Mouse (Mus musculus) layer of hippocampus, postnatal 14 days (tissue): ENCODE measurements around the gene Nfkbie. TPM values are rescaled to one million over a fixed set of nuclear protein-coding genes. Genes with fewer than 3 reads are reported as not detected.

ENCODE experiments used
- DNase-seq, 2 experiments: peaks; one replicate each; pipeline ENCODE4 v3.0.0; 2021 to 2022; ENCODE audit warnings: low spot score in 2 of 2, mixed read lengths in 1 of 2
- total RNA-seq, 2 experiments: library from RNA; stranded (reverse); gene quantifications; 2 replicates each; pipeline ENCODE4 v1.2.3; 2021

The Nfkbie gene
- total RNA-seq, 2 experiments from 2014 or later, result 3.4 to 3.6 TPM

DNA sequence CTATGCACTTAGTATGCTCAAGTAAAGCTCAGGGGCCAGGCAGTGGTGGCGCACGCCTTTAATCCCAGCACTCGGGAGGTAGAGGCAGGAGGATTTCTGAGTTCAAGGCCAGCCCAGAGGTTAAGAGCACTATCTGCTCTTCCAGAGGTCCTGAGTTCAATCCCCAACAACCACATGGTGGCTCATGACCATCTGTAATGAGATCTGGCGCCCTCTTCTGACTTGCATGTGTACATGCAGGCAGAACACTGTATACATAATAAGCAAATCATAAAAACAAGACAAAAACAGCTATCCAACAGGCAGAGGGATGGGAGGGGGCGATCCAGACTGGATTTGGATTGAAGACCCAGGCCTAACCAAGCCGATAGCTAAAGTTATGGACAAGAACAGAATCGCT, 23.3 kb downstream of the Nfkbie start:
- DNase-seq, result no peak

DNA sequence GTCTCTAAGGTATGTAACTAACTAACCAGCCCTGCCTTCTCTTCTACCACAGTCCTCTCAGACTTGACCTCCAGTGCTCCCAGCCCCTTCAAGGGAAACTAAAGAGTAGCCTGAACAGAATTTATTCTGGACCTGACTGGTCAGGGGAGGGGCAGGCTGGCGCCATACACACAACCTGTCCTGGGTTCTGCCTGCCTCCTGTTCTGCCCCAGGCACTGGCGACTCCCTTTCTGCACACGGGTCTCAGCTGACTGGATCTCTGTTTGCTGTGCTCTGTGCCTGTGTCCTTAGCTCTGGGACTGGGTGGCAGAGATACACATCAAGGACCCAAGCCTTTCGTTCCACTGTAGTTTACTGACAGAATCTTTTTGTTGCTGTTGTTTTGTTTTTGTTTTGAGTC, 24.1 kb downstream of the Nfkbie start:
- no peak for DNase-seq

DNA sequence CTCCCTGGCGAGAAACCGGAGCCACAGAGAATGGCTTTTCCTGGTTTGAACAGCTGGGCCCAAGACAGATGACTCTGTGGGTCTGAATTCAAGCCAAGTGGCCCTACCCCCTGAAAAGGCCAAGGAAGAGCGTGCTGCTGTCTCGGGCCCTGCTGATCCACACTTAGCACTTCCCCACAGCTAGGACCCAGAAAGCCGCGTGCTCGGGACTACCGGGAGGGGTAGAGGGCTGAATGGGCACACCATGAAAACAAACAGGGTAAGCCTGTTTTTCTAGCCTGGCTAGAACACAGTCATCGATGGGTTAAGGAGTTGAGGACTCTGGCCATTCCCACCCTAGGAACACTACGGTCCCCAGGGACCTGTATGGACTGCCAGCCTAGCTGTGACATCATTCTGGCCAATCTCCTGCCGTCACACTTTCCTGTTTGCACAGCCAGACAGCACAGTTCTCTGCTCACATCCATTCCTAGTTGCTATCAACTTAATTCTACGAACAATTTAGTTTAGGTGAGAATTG, 25.5 kb downstream of the Nfkbie start:
- no peak for DNase-seq

DNA sequence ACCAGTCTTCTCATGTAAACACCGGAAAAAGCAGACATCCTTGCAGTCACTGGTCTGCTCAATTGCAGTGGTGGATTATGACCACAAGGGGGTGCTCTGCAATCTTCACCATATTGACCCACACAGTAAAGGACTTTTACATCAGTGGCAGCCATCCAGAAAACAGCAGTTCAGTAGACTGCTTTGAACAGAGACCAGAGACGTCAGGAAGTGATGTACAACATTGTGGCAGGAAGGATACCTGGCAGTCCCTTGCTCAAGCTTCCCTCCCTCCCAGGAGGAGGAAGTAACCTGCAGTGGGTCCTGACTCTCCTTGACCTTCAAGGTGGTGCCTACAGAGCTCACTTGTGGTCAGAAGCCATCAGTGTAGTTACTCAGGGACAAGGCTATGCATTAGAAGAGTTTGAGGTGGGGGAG, 26.1 kb downstream of the Nfkbie start:
- peak in 1 of 2 experiments; percentile 75 for DNase-seq

DNA sequence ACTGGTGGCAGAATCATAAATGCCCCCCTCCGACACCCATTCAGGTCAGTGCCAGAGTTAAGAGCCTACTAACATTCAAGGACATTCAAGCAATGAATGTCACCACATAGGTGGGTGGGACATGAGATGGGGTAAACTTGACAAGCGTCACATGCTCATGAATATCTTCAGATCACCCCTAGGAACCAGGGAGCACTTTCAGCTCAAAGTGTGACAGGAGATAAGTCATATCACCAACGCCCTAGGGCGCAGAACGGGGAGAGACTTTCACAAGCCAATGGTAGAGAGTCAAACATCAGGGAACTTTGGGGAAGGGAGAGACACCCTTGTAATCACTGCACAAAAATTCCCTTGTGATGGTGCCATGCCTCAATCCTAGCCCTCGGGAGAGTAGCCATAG, 26.7 kb downstream of the Nfkbie start:
- DNase-seq, result no peak

DNA sequence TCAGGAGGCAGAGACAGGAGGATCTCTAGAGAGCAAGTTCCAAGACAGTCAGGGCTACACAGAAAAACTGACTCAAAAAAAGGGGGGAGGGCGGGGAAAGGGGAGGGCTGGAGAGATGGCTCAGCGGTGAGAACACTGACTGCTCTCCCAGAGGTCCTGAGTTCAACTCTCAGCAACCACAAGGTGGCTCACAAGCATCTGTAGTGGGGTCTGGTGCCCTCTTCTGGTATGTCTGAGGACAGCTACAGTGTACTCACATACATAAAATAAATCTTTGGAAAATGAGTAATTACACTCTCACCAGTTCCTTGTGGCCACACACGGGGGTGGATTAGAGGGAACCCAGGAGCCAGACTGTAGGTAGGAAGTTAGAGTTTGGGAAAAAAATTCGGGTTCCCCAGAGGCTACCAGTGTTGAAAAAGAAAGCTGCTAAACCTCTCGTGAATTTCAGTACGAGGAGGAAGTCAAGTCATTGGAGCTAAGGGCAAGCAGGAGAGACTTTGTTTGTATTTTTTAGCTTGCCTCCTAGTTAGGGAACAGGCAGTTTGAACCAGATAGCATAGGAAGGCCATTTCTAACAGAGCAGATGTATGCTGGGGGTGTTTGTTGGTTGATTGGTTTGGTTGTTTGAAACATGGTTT, 27.3 kb downstream of the Nfkbie start:
- no peak for DNase-seq

DNA sequence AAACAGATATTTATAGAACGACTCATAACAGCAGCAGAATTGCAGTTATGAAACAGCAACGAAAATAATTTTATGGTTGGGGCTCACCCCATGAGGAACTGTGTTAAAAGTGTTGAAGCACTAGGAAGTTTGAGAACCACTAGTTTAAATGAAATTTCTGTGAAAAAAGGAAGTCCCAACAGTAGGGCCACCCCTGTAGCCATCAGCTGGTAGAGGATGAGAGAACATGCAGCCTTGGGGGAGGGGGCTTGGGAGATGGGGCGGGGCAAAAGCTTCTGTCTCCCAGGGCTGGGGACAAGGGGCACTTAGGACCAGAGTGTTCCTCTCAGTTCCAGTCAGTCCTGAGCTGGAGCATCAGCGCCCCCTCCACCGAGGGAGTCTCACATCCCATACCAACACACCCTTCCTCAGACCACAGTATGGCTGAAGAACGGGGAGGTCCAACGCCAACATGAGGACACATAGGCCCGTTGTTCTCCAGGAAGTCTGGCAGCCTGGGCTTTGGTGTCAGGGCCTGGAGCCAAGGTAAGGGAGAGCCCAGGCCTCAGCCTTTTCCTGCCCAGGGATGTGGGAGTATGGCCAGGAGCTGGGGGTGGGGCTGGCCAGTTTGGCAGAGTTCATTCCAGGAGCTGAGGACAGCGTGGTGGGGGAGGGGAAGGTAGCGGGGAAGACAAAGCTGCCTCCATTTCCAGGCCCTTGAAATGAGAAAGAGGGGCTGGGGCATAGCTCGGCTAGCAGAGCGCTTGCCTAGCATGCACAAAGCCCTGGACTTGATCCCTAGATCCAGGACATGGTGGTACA, 28.8 kb downstream of the Nfkbie start:
- peak; percentile 75 to 84 for DNase-seq

DNA sequence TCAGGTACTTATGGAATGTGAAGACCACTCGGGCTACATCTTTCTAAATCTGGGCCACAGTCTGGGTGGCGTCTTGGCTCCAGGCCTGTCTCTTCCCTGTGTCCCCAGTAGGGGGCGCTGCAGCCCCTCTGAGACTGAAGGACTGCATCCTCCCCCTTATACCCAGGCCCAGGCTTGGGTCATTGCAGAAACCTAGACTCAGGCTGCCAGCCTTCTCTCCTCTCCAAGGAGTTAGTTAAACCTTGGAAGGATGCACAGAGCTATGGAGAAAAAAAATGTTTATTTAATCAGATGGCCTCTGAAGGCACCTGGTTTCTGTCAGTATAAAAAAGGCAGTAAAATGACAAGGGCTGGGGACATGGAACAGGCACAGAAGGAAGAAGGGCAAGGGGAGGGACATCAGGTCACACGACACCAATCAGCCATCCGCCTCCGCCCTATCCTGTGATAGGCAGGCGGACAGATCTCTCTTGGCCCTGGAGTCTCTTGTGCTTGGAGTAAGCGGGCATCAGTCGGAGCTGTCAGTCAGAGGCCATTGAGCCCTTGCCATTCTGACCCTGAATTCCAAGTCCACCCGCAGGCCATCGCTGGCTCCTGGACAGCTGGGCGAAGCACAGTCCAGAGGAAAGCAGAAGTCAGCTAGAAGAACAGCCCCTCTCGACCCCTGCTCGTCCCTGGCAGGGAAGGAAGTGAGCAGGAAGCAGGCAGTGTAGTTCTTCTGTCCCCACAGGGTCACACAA, 29.6 kb downstream of the Nfkbie start:
- peak; percentile 80 to 86 for DNase-seq

DNA sequence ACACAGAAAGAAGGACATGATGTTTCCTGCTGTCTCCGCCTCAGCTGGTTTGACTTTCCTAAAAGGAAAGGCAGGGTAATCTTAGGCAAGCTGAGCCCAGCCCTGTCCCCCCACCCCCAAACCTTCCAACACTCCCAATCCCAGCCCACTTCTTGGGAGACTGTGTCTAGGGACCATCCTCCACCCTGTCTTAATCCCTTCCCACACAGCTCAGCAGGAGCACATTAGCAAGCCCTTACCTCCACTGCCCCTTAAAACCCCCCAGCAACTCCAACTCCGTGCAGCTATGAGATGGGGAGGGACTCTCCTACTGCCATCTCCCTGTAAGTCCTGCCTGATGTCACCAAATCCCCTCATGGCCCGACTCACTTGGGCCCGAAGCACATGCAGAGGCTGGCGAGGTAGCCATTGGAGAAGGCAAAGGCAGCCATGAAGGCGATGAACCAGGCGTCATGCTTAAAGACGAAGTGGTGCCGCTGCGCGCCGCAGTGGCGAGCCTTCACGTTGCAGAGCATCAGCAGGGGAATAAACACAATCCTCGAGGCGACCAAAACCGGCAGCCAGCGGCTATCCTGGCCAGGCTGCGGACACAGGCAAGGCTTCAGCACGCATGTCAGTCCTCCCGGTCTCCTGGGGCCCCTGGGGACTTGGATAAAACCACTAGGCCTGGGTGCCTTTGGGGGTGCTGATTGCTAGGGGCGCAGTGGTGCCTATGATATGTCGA, 30.4 kb downstream of the Nfkbie start:
- no peak for DNase-seq

DNA sequence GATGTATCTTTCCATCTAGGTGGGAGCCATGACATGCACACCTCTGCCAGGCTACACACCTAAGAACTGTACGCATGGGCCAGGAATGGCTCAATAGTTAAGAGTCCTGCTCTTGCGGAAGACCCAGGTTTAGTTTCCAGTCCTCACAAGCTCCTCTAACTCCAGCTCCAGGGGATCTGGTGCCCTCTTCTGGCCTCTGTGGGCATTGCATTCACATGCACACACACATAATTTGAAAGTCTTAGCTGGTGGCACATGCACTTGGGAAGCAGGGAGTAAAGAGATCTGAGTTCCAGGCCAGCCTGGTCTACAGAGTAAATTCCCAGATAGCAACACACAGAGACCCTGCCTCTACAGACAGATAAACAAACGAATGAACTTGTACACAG, 30.9 kb downstream of the Nfkbie start:
- DNase-seq, result peak in 1 of 2 experiments; percentile 10

DNA sequence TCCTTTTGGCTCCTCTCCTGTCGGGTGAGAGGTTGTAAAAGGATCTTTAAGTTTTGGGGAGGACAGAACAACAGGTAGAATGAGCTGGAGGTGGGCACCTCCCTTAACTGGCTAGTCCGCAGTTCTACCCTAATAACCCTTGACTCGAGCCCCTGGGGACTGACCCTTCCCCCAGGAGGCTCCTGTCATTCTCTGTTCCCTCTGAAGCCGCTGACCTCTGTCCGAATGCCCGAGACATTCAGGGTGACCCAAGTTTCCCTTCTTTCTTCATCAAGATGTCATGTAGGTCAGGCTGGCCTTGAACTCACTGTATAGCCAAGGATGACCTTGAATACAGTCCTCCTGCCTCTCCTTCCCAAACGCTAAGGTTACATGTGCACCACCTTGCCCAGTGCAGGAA, 32.9 kb downstream of the Nfkbie start:
- DNase-seq, result no peak

DNA sequence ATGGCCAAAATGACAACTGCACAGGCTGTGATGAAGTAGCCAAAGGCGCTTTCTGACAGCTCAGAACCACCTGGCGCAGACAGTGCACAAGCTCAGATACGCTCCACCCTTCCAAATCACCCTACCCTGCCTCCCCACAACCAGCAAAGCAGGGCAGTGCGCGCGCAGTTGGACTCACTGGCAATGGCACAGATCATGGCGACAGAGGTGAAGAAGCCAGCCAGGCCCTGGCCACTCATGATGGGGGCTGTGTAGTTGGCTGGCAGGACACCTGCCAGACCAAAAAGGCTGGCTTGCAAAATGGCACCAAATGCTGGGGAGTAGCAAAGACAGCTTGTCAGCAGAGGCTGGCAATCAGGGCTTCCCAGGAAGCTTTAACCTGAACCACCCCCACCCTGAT, 33.7 kb downstream of the Nfkbie start:
- peak; percentile 8 to 33 for DNase-seq

DNA sequence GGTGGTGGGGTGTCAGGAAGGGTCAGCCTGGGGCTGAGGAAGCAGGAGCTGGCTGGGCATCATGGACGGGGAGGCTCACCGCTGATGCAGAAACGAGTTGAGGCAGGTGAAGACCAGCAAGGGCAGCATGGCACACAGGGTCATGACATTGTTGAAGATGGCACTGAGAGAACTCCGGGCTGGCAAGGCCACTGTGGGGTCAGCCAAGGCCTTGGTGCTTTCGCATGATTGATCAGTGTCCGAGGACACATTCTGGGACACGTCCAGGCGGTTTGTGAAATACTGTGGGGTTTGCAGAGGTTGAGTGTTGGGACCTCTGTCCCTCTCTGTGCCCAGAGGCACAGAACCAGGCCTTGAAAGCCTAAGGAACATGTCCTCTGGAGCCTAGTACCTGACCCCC, 34.3 kb downstream of the Nfkbie start:
- peak; percentile 2 to 7 for DNase-seq

DNA sequence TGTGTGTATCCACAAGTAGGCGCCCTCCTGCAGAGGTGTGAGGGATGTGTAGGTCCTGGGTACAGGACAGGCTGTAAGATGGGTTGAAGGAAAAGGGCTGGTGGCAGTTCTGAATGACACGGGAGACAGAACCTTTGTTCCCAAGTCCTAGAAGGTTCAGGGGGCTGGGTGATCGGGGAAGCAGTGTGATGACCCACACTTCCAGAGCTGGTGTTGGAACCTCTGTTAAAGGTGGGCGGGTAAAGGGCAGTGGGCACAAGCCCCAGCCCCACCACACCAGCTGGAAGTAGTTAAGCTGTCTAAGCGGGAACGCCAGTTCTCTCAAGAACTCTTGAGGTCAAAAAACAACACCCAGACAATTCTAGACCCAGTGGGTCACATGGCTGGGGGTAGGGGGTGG, 34.9 kb downstream of the Nfkbie start:
- DNase-seq, result peak in 1 of 2 experiments; percentile 2

DNA sequence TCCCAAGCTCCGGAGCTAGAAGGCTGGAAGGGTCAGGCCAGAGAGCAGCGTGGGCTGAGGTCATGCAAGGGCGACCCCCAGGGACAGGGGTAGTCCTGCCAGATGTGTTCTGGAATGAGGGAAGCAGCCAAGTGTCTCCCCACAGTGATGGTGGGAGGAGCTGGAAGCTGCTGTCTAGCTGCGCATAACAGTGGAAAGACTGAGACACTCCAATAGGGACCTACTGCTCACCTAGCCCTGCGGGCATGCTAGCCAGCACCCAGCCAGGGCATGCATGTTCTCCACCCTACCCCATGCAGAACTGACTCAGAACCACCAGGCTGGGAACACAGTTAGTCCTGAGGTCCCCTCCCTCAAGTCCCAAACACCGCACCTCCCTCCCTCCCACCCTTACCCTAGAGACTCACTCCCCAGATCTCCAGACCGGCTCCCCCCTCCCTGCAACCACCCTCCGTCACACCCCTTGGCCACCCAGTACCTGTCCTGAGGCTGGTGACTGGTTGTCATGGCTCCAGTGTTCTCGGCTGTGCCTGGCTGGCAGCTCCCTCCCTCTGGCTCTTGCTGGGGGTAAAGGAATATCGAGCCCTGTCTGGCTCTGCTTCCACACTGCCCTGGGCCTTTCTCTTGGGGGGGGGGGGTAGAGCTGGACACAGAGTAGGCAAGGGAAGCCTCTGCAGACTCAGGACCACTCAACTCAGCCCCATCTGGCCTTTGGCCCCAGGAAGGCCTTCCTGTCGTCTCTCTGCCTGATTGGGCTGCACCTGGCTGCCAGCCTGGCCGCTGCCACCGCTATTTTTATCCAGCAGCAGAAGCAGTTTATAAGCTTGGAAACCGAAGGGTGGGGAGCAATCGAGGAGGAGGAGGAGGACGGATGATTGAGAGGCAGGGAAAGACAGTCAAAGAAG, 36.5 kb downstream of the Nfkbie start:
- peak in 1 of 2 experiments; percentile 12 for DNase-seq

DNA sequence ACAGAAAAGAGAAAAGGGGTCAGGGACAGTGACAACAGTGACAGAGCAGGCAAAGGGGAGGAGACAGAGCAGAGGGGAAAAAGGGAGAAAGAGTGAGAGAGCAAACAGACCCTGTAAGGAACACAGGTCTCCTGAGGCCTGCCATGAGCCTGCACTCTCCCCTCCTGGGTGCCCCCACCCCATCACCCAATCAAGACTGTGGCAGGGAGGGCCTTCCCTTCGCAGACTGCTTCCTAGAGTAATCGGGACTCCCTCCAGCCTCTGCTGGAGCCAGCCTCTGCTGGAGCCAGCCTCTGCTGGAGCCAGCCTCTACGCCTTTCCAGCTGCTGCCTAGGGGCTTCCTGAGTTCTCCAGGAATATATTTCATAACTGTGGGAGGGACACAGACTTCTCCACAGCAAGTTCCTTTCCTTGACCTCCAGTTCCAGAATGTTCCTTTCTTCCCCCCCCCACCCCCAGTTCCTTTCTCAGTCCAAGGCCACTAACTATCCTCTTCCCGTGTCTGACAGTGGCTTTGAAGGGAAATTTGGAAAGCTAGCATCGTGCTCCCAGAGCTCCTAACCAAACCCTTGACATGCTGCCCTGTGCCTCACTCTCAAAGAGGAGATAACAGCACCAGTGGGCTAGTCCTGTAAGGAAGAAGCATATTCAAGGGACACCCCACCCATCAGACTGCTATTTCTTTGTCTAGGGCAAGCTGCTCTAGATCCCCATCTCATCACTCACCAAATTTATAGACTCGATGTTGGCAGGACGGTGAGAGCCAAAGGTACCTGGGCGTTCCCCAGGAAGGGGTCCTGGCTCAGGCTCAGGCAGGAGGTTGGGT, 37.3 kb downstream of the Nfkbie start:
- no peak for DNase-seq

DNA sequence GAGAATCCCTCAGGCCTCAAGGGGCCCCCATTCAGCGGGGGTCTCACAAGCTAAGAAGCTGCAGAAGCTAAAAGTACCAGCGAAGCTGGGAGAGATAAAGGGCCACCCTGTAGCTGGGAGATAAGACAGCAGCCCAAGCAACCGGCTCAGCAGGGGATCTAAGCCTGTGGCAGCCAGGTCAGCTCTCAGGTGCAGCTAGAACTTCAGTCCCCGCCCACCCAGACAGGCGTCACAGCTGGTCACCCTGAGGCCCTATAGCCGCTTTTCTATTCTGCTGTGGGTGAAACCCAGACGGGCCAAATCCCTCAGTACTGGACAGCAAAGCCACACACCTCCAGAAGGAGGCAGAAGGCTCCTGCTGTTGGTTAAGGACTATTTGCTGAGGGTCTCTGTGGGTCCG, 38.0 kb downstream of the Nfkbie start:
- DNase-seq, result peak in 1 of 2 experiments; percentile 4

DNA sequence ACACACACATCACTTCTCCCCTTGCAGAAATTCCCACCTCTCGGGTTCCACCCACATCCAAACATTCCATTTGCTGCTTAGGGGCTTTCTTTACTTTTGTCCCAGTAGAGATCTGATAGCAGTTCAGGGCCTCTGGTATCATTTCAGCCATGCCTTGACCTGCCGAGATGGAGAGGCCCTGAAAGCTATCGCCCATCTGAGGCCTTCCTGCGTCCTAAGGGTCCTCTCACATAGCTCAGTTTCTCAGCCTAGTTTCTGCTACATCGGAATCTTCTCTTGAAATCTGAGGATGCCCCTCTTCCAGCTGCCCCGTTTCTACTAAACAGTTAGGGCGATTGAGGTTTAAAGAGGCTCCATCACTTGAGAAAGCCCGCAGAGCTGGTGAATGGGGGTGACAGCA, 38.7 kb downstream of the Nfkbie start:
- no peak for DNase-seq
